Mouse (Mus musculus): Measurements from ENCODE around the gene Olfr591. TPM values are rescaled to one million over a fixed set of nuclear protein-coding genes. Genes with fewer than 3 reads are reported as not detected.

Olfr591 gene
- total and polyA plus RNA-seq, 2 experiments from 2014 or later = not detected

DNA sequence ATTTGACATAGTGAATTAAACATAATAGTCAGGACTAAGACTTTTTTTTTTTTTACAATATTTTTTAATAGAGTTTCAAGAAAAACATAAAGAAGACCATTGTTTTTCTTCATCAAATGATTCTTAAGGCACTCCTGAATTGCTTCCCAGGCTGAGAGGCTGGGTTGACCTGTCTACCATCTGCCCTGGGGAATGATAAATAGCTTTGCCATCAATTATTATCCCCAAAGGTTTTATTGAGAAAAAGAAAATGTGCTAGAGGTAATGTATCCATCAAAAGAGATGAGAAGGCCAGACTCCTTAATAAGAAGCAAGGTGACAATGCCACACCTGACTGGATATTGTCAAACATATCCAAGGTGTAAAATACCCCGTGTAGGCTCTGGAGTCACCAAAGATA lies 37.6 kb downstream of the Olfr591 start, which contains the start of gene Olfr588-ps1:
Olfr588-ps1 (plus strand) TSS at position 301 of the 400 bp plus-strand sequence.
- H3K4me1 ChIP-seq (ENCODE audit: insufficient read depth, low read length) = no peaks in the 10 kb centered on the region
- no peak for TF ChIP-seq CTCF (IDR thresholded peaks at IDR 0.05; ENCODE audit: low read depth)
- no peak within 1 kb of the TSS for H3K9ac ChIP-seq (replicated peaks; ENCODE audit: low read length)
- H3K36me3 ChIP-seq (ENCODE audit: insufficient read depth, low read length) = no peaks in the 10 kb centered on the region
- DNase-seq (ENCODE audit: low spot score) = no peak
- no peak within 1 kb of the TSS for H3K4me3 ChIP-seq (ENCODE audit: low read length)
- ATAC-seq = no peak
- H3K27me3 ChIP-seq (ENCODE audit: insufficient read depth, low read length) = no peaks in the 10 kb centered on the region
- H3K4me2 ChIP-seq (ENCODE audit: low read depth, low read length) = no peak within 1 kb of the TSS
- H3K9me3 ChIP-seq (ENCODE audit: low read length) = no peaks in the 10 kb centered on the region
- H3K27ac ChIP-seq = no peak within 1 kb of the TSS
- WGBS = 83% methylated on average over 1 of the region's 1 CpGs

DNA sequence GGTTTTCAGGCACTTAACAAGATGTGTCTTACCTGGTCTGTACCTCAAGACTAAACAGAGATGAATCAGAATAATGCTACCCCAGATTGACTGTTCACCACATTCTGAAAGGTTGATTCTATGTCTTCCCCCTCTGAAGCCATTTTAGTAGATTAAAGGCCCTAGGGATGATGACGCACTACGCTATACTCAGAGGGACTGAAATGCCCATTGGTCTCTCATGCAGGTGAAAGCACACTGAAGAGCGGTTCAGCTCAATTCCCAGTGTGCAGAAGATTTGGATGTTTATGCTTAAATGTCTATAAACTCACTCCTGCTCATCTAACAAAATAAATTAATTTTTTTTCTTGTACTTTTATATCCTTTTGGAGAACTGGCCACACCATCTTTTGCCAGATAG lies 52.6 kb downstream of the Olfr591 start, which contains the start of gene Olfr586:
Olfr586 (minus strand) TSS at position 101 of the 400 bp plus-strand sequence.
- Histone ChIP-seq H3K4me1 (ENCODE audit: insufficient read depth, low read length) (no peaks in the 10 kb centered on the region), H3K9me3 (ENCODE audit: low read length) (no peaks in the 10 kb centered on the region), H3K27ac (no peak within 1 kb of the TSS), H3K9ac (replicated peaks; ENCODE audit: low read length) (no peak within 1 kb of the TSS), H3K4me3 (ENCODE audit: low read length) (no peak within 1 kb of the TSS), H3K4me2 (ENCODE audit: low read depth, low read length) (no peak within 1 kb of the TSS), H3K36me3 (ENCODE audit: insufficient read depth, low read length) (no peaks in the 10 kb centered on the region), H3K27me3 (ENCODE audit: insufficient read depth, low read length) (no peaks in the 10 kb centered on the region)
- 91% methylated on average over 3 of the region's 3 CpGs for WGBS
- ATAC-seq (no peak), DNase-seq (ENCODE audit: low spot score) (no peak)
- no peak for TF ChIP-seq CTCF (IDR thresholded peaks at IDR 0.05; ENCODE audit: low read depth)

DNA sequence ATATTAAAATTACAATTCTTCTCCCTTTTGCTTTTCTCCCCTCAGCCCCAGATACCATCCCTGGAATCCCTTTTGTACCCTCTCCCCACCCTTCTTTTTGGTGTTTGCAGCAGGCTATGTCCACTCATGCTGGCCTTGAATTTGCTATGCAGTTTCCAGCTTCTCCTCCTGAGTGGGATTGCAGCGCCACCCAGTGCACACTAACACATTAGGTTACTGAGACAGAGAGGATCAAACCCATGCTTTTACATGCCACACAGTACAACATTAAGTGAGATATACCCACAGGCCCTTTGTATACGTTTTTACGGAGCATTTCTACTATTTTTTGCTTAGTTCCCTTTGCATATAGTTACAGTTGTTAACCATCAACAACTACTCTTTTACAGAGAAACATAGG lies 58.7 kb downstream of the Olfr591 start:
- ATAC-seq (no peak), DNase-seq (ENCODE audit: low spot score) (peak; percentile 33)
- Histone ChIP-seq H3K27me3 (ENCODE audit: insufficient read depth, low read length) (no peaks in the 10 kb centered on the region), H3K4me2 (ENCODE audit: low read depth, low read length) (no peak overlapping the region), H3K4me1 (ENCODE audit: insufficient read depth, low read length) (no peaks in the 10 kb centered on the region), H3K27ac (no peak overlapping the region), H3K9ac (replicated peaks; ENCODE audit: low read length) (no peak overlapping the region), H3K36me3 (ENCODE audit: insufficient read depth, low read length) (no peaks in the 10 kb centered on the region), H3K4me3 (ENCODE audit: low read length) (no peak overlapping the region), H3K9me3 (ENCODE audit: low read length) (no peaks in the 10 kb centered on the region)
- 51% methylated on average over 3 of the region's 3 CpGs for WGBS
- peak; percentile 54 for TF ChIP-seq CTCF (IDR thresholded peaks at IDR 0.05; ENCODE audit: low read depth)

Other genes starting within 250 kb of the Olfr591 start
- gene Olfr573-ps1, start 235.8 kb downstream of the Olfr591 start, total RNA-seq (2014; rRNA removed) = not detected in 2 replicates
- not detected in 2 replicates for gene Olfr573-ps1, start 235.8 kb downstream of the Olfr591 start, polyA plus RNA-seq (2015; fragmentation: Nextera tagmentation; extraction: Ambion mirVana)
- not detected in 2 replicates for gene Olfr574, start 229.9 kb downstream of the Olfr591 start, total RNA-seq (2014; rRNA removed)
- not detected in 2 replicates for gene Olfr574, start 229.9 kb downstream of the Olfr591 start, polyA plus RNA-seq (2015; fragmentation: Nextera tagmentation; extraction: Ambion mirVana)
- not detected in 2 replicates for gene Olfr575, start 219.6 kb downstream of the Olfr591 start, total RNA-seq (2014; rRNA removed)
- gene Olfr575, start 219.6 kb downstream of the Olfr591 start, polyA plus RNA-seq (2015; fragmentation: Nextera tagmentation; extraction: Ambion mirVana) = not detected in 2 replicates
- not detected in 2 replicates for gene Olfr576, start 215.7 kb downstream of the Olfr591 start, total RNA-seq (2014; rRNA removed)
- not detected in 2 replicates for gene Olfr576, start 215.7 kb downstream of the Olfr591 start, polyA plus RNA-seq (2015; fragmentation: Nextera tagmentation; extraction: Ambion mirVana)
- gene Olfr577, start 202.4 kb downstream of the Olfr591 start, total RNA-seq (2014; rRNA removed) = not detected in 2 replicates
- gene Olfr577, start 202.4 kb downstream of the Olfr591 start, polyA plus RNA-seq (2015; fragmentation: Nextera tagmentation; extraction: Ambion mirVana) = not detected in 2 replicates
- not detected in 2 replicates for gene Olfr578, start 189.0 kb downstream of the Olfr591 start, total RNA-seq (2014; rRNA removed)
- gene Olfr578, start 189.0 kb downstream of the Olfr591 start, polyA plus RNA-seq (2015; fragmentation: Nextera tagmentation; extraction: Ambion mirVana) = not detected in 2 replicates
- gene Olfr582, start 140.3 kb downstream of the Olfr591 start, total RNA-seq (2014; rRNA removed) = not detected in 2 replicates
- gene Olfr582, start 140.3 kb downstream of the Olfr591 start, polyA plus RNA-seq (2015; fragmentation: Nextera tagmentation; extraction: Ambion mirVana) = not detected in 2 replicates
- gene Olfr583, start 127.0 kb downstream of the Olfr591 start, total RNA-seq (2014; rRNA removed) = not detected in 2 replicates
- not detected in 2 replicates for gene Olfr583, start 127.0 kb downstream of the Olfr591 start, polyA plus RNA-seq (2015; fragmentation: Nextera tagmentation; extraction: Ambion mirVana)
- gene Olfr584, start 96.5 kb downstream of the Olfr591 start, total RNA-seq (2014; rRNA removed) = not detected in 2 replicates
- not detected in 2 replicates for gene Olfr584, start 96.5 kb downstream of the Olfr591 start, polyA plus RNA-seq (2015; fragmentation: Nextera tagmentation; extraction: Ambion mirVana)
- gene Olfr585, start 80.6 kb downstream of the Olfr591 start, total RNA-seq (2014; rRNA removed) = not detected in 2 replicates
- gene Olfr585, start 80.6 kb downstream of the Olfr591 start, polyA plus RNA-seq (2015; fragmentation: Nextera tagmentation; extraction: Ambion mirVana) = not detected in 2 replicates
- not detected in 2 replicates for gene Olfr586, start 52.7 kb downstream of the Olfr591 start, total RNA-seq (2014; rRNA removed)
- not detected in 2 replicates for gene Olfr586, start 52.7 kb downstream of the Olfr591 start, polyA plus RNA-seq (2015; fragmentation: Nextera tagmentation; extraction: Ambion mirVana)
- gene Olfr588-ps1, start 37.5 kb downstream of the Olfr591 start, total RNA-seq (2014; rRNA removed) = not detected in 2 replicates
- gene Olfr588-ps1, start 37.5 kb downstream of the Olfr591 start, polyA plus RNA-seq (2015; fragmentation: Nextera tagmentation; extraction: Ambion mirVana) = not detected in 2 replicates
- not detected in 2 replicates for gene Olfr589, start 22.0 kb downstream of the Olfr591 start, total RNA-seq (2014; rRNA removed)
- not detected in 2 replicates for gene Olfr589, start 22.0 kb downstream of the Olfr591 start, polyA plus RNA-seq (2015; fragmentation: Nextera tagmentation; extraction: Ambion mirVana)
- not detected in 2 replicates for gene Olfr592, start 6.5 kb upstream of the Olfr591 start, total RNA-seq (2014; rRNA removed)
- not detected in 2 replicates for gene Olfr592, start 6.5 kb upstream of the Olfr591 start, polyA plus RNA-seq (2015; fragmentation: Nextera tagmentation; extraction: Ambion mirVana)
- not detected in 2 replicates for gene Olfr593, start 33.5 kb upstream of the Olfr591 start, total RNA-seq (2014; rRNA removed)
- gene Olfr593, start 33.5 kb upstream of the Olfr591 start, polyA plus RNA-seq (2015; fragmentation: Nextera tagmentation; extraction: Ambion mirVana) = not detected in 2 replicates
- gene Olfr594, start 38.7 kb upstream of the Olfr591 start, total RNA-seq (2014; rRNA removed) = not detected in 2 replicates
- gene Olfr594, start 38.7 kb upstream of the Olfr591 start, polyA plus RNA-seq (2015; fragmentation: Nextera tagmentation; extraction: Ambion mirVana) = not detected in 2 replicates
- gene Usp17ld, start 74.2 kb upstream of the Olfr591 start, total RNA-seq (2014; rRNA removed) = not detected in 2 replicates
- not detected in 2 replicates for gene Usp17ld, start 74.2 kb upstream of the Olfr591 start, polyA plus RNA-seq (2015; fragmentation: Nextera tagmentation; extraction: Ambion mirVana)
- gene Olfr596, start 127.3 kb upstream of the Olfr591 start, total RNA-seq (2014; rRNA removed) = not detected in 2 replicates
- gene Olfr596, start 127.3 kb upstream of the Olfr591 start, polyA plus RNA-seq (2015; fragmentation: Nextera tagmentation; extraction: Ambion mirVana) = not detected in 2 replicates
- gene Olfr597, start 138.0 kb upstream of the Olfr591 start, total RNA-seq (2014; rRNA removed) = not detected in 2 replicates
- gene Olfr597, start 138.0 kb upstream of the Olfr591 start, polyA plus RNA-seq (2015; fragmentation: Nextera tagmentation; extraction: Ambion mirVana) = not detected in 2 replicates
- not detected in 2 replicates for gene Olfr598, start 145.2 kb upstream of the Olfr591 start, total RNA-seq (2014; rRNA removed)
- not detected in 2 replicates for gene Olfr598, start 145.2 kb upstream of the Olfr591 start, polyA plus RNA-seq (2015; fragmentation: Nextera tagmentation; extraction: Ambion mirVana)
- not detected in 2 replicates for gene Olfr599, start 157.6 kb upstream of the Olfr591 start, total RNA-seq (2014; rRNA removed)
- gene Olfr599, start 157.6 kb upstream of the Olfr591 start, polyA plus RNA-seq (2015; fragmentation: Nextera tagmentation; extraction: Ambion mirVana) = not detected in 2 replicates
- gene Olfr600, start 171.3 kb upstream of the Olfr591 start, total RNA-seq (2014; rRNA removed) = not detected in 2 replicates
- not detected in 2 replicates for gene Olfr600, start 171.3 kb upstream of the Olfr591 start, polyA plus RNA-seq (2015; fragmentation: Nextera tagmentation; extraction: Ambion mirVana)
- not detected in 2 replicates for gene Olfr601, start 184.3 kb upstream of the Olfr591 start, total RNA-seq (2014; rRNA removed)
- gene Olfr601, start 184.3 kb upstream of the Olfr591 start, polyA plus RNA-seq (2015; fragmentation: Nextera tagmentation; extraction: Ambion mirVana) = not detected in 2 replicates
- gene Olfr603, start 207.8 kb upstream of the Olfr591 start, total RNA-seq (2014; rRNA removed) = not detected in 2 replicates
- not detected in 2 replicates for gene Olfr603, start 207.8 kb upstream of the Olfr591 start, polyA plus RNA-seq (2015; fragmentation: Nextera tagmentation; extraction: Ambion mirVana)
- gene Usp17lc, start 236.7 kb upstream of the Olfr591 start, total RNA-seq (2014; rRNA removed) = not detected in 2 replicates
- gene Usp17lc, start 236.7 kb upstream of the Olfr591 start, polyA plus RNA-seq (2015; fragmentation: Nextera tagmentation; extraction: Ambion mirVana) = not detected in 2 replicates